Mouse (Mus musculus) gastrocnemius, postnatal 10 days (tissue): ENCODE results near the gene Gm49392. TPM values are rescaled to one million over a fixed set of nuclear protein-coding genes. Genes with fewer than 3 reads are reported as not detected.
A peak's percentile ranks its signal among the peaks of the same experiment; 100 is the strongest.
"Not testable (repeated sequence)": the region's sequence is repeated elsewhere in the genome, so short reads cannot be mapped to it uniquely, and the experiment has no call there.

ENCODE experiments used
- DNase-seq: peaks from one replicate; pipeline ENCODE4 v3.0.0; 2021; ENCODE audit warnings: mixed read lengths
- long read RNA-seq, 2 experiments: library from polyadenylated mRNA; stranded (forward); transcript quantifications; one replicate each; pipeline ENCODE4 v2.0.0; 2021
- total RNA-seq, 2 experiments: library from RNA; stranded (reverse); gene quantifications; 2 replicates each; pipeline ENCODE4 v1.2.3; 2021

The Gm49392 gene
- total RNA-seq = under 1 TPM in 1 of 2 experiments, not detected in 1; 0.26 TPM
- long read RNA-seq, experiment 1 = 0 reads
- long read RNA-seq, experiment 2 = 0 reads

GRCm38 (mm10) chr13:60896794-60897193 lies at the start of gene Gm49392:
Gm49392 (minus strand) TSS chr13:60896894.
- DNase-seq = not testable (repeated sequence)

DNA sequence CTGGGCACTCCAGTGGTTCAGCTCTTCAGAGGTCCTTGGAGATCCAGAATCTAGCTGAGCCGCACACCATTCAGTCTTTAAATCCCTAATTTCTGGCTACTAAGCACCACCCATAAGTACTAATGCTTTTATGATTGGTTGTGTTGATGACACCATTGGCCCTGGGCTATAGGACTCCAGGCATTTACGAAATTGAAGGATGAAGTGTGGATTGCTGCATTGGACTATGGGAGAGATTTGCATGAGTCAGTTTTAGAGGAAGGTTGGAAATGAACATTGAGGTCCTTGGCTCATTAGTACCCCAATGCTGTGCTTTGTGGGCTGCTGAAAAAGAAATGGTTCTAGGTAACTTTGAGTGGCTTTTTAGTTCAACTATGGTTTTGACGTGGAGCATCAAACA lies 45.2 kb upstream of the Gm49392 start, which contains the start of gene Tpbpa:
TSS of gene Tpbpa (minus strand) at position 101 of the 400 bp plus-strand sequence.
- not testable (repeated sequence) for DNase-seq

DNA sequence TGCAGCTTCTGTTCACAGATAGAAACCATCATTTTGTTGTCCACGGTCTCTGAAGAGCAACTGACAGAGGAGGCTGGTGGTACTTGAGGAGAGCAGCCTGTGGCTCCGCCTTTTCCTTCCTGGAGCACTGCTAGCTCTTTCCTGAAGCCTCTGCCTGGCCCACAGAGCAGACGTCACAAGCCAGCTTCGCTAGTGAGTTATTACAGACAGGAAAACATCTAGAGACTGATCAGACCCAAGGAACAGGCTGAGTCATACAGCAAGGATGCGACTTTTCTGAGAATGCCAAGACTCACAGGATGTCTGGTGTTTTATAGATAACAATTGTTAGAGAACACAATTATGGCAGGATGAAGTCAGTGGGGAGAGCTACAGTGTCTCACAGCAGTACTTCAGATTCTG lies 39.8 kb upstream of the Gm49392 start, which contains the start of the genes Gm49391 and Ctla2a:
TSS of gene Gm49391 (minus strand) at position 72 of the 402 bp plus-strand sequence.
TSS of gene Ctla2a (minus strand) at position 126 of the 402 bp plus-strand sequence.
- DNase-seq = no peak

DNA sequence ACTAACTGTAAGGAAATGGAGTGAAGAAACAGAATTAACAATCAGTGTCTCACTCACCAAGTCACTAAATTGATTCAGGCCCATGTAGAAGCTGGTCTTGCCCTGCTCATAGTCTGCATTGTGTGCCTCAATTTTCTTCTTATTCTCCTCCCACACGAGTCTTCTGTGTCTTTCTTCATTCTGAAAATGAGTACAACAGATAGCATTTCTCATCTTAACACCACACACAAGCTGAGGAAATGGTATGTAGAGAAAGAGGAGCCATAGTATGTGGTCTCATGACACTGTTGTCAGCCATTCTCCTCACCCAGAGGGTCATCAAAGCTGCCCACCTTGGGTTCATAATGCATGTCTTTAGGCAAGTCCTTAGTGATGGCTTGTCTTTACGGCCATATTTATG lies 38.8 kb upstream of the Gm49392 start, which contains the start of gene Gm49393:
TSS of gene Gm49393 (minus strand) at position 101 of the 400 bp plus-strand sequence.
- DNase-seq = not testable (repeated sequence)

GRCm38 (mm10) chr13:60904780-60905179 lies 8.1 kb upstream of the Gm49392 start, which contains the start of gene Tpbpb:
Tpbpb (minus strand) TSS chr13:60904880.
- not testable (repeated sequence) for DNase-seq

- peak; percentile 7 for DNase-seq
These were observed 634 bp upstream of the Gm49392 start, which contains the start of gene Ctla2b for GRCm38 (mm10) chr13:60897328-60897727. Ctla2b (minus strand) TSS chr13:60897447.

DNA sequence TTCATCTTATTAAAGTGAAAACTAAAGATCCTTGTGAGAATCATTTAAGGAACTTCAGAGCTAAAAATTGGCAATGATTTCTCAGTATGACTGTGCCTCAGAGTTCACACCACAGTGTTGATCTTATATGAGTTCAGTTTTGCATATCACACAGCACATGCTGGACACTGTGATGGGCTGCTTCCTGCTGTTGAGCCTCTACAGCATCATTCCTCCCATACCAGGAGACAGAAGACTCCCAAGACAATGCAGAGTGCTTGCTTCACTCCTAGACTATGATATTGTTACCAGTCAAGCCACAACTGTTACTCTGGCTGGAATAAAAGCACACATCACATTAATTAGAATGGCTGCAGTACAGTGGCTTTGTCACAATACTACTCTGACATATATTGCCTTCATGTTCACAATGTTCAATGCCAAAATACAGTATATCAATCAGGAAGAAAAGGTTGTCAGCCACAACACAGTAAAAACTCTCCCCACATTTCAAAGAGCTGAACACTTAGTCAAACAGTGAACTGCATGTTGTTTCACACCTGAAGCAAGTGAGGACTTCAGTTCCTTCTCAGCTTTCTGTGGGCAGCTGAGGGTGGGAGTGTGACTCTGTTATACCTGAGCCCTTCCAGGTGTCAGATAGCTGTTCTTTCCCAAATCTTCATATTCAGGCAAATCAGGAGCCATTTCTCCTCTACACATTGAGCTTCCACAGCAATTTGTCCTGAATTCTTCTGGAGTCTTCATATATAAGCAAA lies 1.1 kb downstream of the Gm49392 start:
- no peak for DNase-seq

DNA sequence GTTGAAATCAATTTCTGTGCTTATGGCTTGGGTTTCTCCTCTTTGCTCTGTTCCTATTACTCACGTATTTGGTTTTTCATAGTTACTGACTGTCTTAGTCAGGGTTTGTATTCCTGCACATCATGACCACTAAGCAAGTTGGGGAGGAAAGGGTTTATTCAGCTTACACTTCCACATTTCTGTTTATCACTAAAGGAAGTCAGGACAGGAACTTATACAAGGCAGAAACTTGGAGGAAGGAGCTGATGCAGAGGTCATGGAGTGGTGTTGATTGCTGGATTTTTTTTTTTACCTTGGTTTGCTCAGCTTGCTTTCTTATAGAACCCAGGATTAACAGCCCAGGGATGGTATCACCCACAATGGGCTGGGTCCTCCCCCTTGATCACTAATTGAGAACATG lies 4.4 kb downstream of the Gm49392 start:
- no peak for DNase-seq

DNA sequence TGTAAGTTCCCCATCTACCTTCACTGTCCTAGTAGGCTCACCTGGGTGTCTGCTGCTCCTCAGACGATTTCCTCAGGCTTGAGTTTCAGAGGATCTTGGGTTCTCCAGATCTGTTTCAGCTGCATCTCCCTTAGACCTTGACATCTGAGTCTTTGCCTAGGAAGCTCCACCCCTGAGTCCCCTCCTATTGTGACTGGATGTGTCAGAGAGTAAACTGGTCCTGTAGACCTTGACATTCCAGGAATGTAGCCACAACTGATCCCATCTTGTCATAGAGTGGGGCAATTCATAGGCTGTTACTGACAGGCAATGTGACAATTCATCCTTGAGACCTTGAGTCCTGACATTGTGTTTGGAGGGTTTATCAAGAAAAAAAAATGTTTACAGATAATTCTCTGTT lies 32.4 kb downstream of the Gm49392 start, which contains the start of gene 4930486L24Rik:
TSS of gene 4930486L24Rik (minus strand) at position 195 of the 400 bp plus-strand sequence.
- DNase-seq = no peak

DNA sequence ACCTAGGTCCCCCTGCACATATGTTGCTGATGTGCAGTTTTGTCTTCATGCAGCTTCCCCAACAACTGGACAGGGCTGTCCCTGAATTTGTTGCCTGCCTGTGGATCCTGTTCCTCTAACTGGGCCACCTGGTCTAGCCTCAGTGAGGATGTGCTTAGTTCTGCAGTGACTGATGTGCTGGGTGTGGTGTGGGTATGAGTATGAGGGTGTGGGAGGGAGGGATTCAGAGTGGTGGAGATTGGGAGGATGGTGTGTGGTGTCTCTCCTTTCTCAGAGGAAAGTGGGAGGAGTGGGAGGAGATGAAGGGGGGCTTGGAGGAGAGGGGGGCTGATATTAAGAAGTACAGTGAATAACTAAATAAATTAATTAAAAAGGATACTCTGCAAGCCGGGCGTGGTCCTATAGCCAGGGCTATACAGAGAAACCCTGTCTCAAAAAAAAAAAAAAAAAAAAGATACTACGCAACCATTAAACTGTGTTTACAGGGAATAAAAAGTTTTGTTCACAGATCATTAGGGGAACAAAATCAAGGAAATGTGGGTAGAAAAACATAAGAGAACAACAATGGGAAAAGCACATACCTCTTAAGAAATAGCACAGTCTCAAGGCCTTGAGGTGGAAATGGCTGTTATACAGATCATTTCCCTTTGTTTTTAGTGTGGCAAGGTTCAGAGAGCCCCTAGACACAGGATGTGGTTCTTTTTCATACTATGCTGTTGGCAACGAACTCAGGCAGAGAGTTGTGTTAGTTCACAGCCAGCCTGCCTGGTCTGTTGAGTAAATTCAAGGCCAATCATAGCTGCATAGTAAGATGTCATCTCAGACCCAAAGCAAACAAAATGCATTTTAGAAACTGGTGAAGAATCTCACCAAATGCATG lies 48.2 kb downstream of the Gm49392 start:
- no peak for DNase-seq

DNA sequence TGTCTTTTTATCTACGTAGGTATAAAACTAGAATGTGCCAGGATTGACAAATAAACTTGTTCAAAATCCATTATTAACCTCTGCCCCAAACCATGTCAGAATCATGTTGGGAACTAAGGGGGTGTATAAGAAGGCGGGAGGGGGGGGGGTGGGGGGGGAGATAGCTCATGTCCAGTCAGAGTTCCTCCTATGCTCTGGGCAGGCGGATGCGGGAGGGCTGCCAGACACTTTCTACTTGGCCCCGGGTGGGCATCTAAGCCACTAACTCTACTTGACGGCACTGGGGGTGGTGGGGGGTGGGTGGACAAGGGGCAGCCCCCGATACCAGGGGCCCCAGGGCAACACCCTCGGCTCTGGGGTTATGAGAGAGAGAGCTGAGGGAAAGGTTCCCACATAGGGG lies 53.5 kb downstream of the Gm49392 start:
- DNase-seq = no peak

DNA sequence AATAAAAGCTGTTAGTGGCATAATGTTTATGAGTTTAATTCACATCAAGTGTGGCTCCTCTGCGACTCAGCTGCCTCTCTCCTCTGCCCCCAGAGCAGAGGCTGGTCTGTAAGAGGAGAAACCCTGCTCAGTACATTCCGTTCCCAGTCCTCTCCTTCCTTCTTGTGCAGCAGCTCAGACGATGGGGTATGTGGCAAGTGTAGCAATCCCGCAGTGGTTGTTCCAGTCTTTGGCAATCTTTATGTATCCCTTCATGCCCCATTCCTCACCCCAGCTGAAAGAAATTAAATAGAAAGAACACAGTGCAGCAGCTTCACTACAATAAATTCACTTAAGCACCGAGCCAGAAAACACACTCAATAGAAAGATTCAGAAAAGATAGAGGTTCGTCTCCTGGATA lies 54.0 kb downstream of the Gm49392 start:
- DNase-seq = no peak

GRCm38 (mm10) chr13:60839353-60839902 lies 57.3 kb downstream of the Gm49392 start:
- DNase-seq = no peak

- no peak for DNase-seq
These were observed 70.6 kb downstream of the Gm49392 start for GRCm38 (mm10) chr13:60826052-60826451.

- no peak for DNase-seq
These were observed 76.1 kb downstream of the Gm49392 start for GRCm38 (mm10) chr13:60820486-60821175.

GRCm38 (mm10) chr13:60819469-60819868 lies 77.2 kb downstream of the Gm49392 start:
- DNase-seq = peak; percentile 32

DNA sequence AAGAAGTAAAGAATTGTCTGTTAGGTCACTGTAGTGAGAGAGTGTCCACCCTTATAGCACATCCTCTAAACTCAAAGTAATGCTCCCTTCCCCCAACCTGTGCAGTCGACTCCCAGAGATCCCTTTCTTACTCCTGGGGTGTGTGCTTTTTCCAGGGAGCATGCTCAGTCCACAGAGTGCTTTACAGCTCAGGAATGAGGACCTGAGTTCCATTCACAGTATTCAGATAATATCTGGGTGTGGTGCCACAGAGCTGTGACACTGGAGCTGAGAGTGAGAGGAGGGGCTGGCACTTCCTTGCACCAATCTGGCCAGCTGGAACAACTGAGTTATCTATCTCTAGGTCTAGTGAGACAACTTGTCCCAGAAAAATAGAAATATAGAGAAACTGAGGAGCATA lies 83.0 kb downstream of the Gm49392 start:
- no peak for DNase-seq

GRCm38 (mm10) chr13:60812768-60813167 lies 83.9 kb downstream of the Gm49392 start:
- DNase-seq = no peak

GRCm38 (mm10) chr13:60809690-60810089 lies 87.0 kb downstream of the Gm49392 start:
- no peak for DNase-seq

DNA sequence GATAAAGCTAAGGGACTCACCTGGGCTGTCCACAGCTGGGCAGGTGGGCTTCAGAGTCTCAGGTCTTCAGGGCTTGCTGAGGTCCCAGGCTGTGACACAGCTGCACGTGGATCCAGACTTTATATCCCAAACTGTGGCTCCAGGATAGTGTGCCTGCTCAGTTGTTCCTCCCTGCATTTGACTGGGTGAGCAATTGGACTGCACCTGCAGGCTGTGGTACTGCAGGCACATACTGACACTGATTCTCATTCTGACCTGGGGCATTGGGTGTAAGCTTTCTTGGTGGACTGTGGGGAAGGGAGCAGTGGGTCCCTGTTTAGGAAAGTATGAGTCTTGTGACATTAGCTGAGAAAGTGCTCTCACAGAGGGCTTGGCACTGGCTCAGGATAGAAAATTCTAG lies 93.9 kb downstream of the Gm49392 start, which contains the start of gene Ctsll3:
TSS of gene Ctsll3 (minus strand) at position 101 of the 400 bp plus-strand sequence.
- no peak for DNase-seq
